Mouse (Mus musculus) cerebellum, postnatal 10 days (tissue): ENCODE results near the gene Sema3d.

Source experiments
- DNase-seq, 2 experiments: peaks; one replicate each; pipeline ENCODE4 v3.0.0; 2021; ENCODE audit warnings: mixed read lengths in 2 of 2

Sema3d gene

GRCm38 (mm10) chr5:12637763-12638468 lies 254.7 kb downstream of the Sema3d start:
- no peak for DNase-seq
